Mouse (Mus musculus): ENCODE data around the gene Actrt3. TPM values are rescaled to one million over a fixed set of nuclear protein-coding genes. Genes with fewer than 3 reads are reported as not detected.
"Not testable (repeated sequence)": the region's sequence is repeated elsewhere in the genome, so short reads cannot be mapped to it uniquely, and the experiment has no call there.

The Actrt3 gene
- polyA plus RNA-seq, 1 experiment from 2014 or later = not detected

- Histone ChIP-seq H3K27me3 (replicated peaks; ENCODE audit: low read depth, poor library complexity, severe bottlenecking) (peaks cover 25% of the 10 kb centered on the region), H3K4me3 (peak within 1 kb of the TSS; percentile 89), H3K4me1 (peaks cover 18% of the 10 kb centered on the region), H3K27ac (replicated peaks) (peak within 1 kb of the TSS; percentile 95), H3K9me3 (no peaks in the 10 kb centered on the region), H3K36me3 (replicated peaks) (peaks cover 29% of the 10 kb centered on the region)
- WGBS = under 1% methylated on average over 40 of the region's 40 CpGs
- DNase-seq (ENCODE audit: low spot score) = peak; percentile 97
Observed at GRCm38 (mm10) chr3:30602065-30602739, 2.5 kb upstream of the Actrt3 start, which contains the start of gene Mynn. TSS of gene Mynn (plus strand) at chr3:30602065.

GRCm38 (mm10) chr3:30601610-30602064, 1.9 kb upstream of the Actrt3 start:
- WGBS = under 1% methylated on average over 13 of the region's 13 CpGs
- peak overlapping the region; percentile 89 for H3K4me3 ChIP-seq
- peaks cover 31% of the 10 kb centered on the region for H3K27me3 ChIP-seq (replicated peaks; ENCODE audit: low read depth, poor library complexity, severe bottlenecking)
- H3K27ac ChIP-seq (replicated peaks) = peak overlapping the region; percentile 95
- no peak for DNase-seq (ENCODE audit: low spot score)
- H3K9me3 ChIP-seq = no peaks in the 10 kb centered on the region
- peaks cover 18% of the 10 kb centered on the region for H3K4me1 ChIP-seq
- H3K36me3 ChIP-seq (replicated peaks) = peaks cover 26% of the 10 kb centered on the region

- peak; percentile 81 for DNase-seq (ENCODE audit: low spot score)
- WGBS = under 1% methylated on average over 17 of the region's 17 CpGs
- Histone ChIP-seq H3K27ac (replicated peaks) (no peak overlapping the region), H3K36me3 (replicated peaks) (peaks cover 21% of the 10 kb centered on the region), H3K4me1 (peaks cover 18% of the 10 kb centered on the region), H3K4me3 (peak overlapping the region; percentile 89), H3K9me3 (no peaks in the 10 kb centered on the region), H3K27me3 (replicated peaks; ENCODE audit: low read depth, poor library complexity, severe bottlenecking) (peaks cover 32% of the 10 kb centered on the region)
Observed at GRCm38 (mm10) chr3:30601175-30601574, 1.4 kb upstream of the Actrt3 start.

- peak overlapping the region; percentile 89 for H3K4me3 ChIP-seq
- H3K27me3 ChIP-seq (replicated peaks; ENCODE audit: low read depth, poor library complexity, severe bottlenecking) = peaks cover 32% of the 10 kb centered on the region
- H3K27ac ChIP-seq (replicated peaks) = peak overlapping the region; percentile 75
- DNase-seq (ENCODE audit: low spot score) = peak; percentile 61
- H3K36me3 ChIP-seq (replicated peaks) = peaks cover 16% of the 10 kb centered on the region
- under 1% methylated on average over 14 of the region's 14 CpGs for WGBS
- H3K9me3 ChIP-seq = no peaks in the 10 kb centered on the region
- peaks cover 22% of the 10 kb centered on the region for H3K4me1 ChIP-seq
Observed at GRCm38 (mm10) chr3:30600717-30601116, 978 bp upstream of the Actrt3 start.

GRCm38 (mm10) chr3:30597271-30597670, 2.5 kb downstream of the Actrt3 start:
- peaks cover 32% of the 10 kb centered on the region for H3K27me3 ChIP-seq (replicated peaks; ENCODE audit: low read depth, poor library complexity, severe bottlenecking)
- no peaks in the 10 kb centered on the region for H3K36me3 ChIP-seq (replicated peaks)
- no peaks in the 10 kb centered on the region for H3K9me3 ChIP-seq
- H3K4me1 ChIP-seq = peaks cover 21% of the 10 kb centered on the region
- H3K4me3 ChIP-seq = no peak overlapping the region
- no peak for DNase-seq (ENCODE audit: low spot score)
- no peak overlapping the region for H3K27ac ChIP-seq (replicated peaks)
- WGBS = 78% methylated on average over 7 of the region's 7 CpGs

GRCm38 (mm10) chr3:30595111-30595832, 4.5 kb downstream of the Actrt3 start:
- H3K27me3 ChIP-seq (replicated peaks; ENCODE audit: low read depth, poor library complexity, severe bottlenecking) = peaks cover 32% of the 10 kb centered on the region
- DNase-seq (ENCODE audit: low spot score) = peak; percentile 72
- under 1% methylated on average over 62 of the region's 62 CpGs for WGBS

GRCm38 (mm10) chr3:30593719-30594485, 5.8 kb downstream of the Actrt3 start:
- Histone ChIP-seq H3K9me3 (no peaks in the 10 kb centered on the region), H3K27me3 (replicated peaks; ENCODE audit: low read depth, poor library complexity, severe bottlenecking) (peaks cover 23% of the 10 kb centered on the region), H3K36me3 (replicated peaks) (no peaks in the 10 kb centered on the region), H3K4me3 (no peak overlapping the region), H3K4me1 (peaks cover 11% of the 10 kb centered on the region), H3K27ac (replicated peaks) (no peak overlapping the region)
- DNase-seq (ENCODE audit: low spot score) = peak; percentile 22
- 71% methylated on average over 4 of the region's 4 CpGs for WGBS

More at GRCm38 (mm10) chr3:30595111-30595832, 4.5 kb downstream of the Actrt3 start:
- H3K4me3 ChIP-seq = peak overlapping the region; percentile 85
- no peaks in the 10 kb centered on the region for H3K9me3 ChIP-seq
- H3K4me1 ChIP-seq = peaks cover 20% of the 10 kb centered on the region
- H3K36me3 ChIP-seq (replicated peaks) = no peaks in the 10 kb centered on the region
- peak overlapping the region; percentile 91 for H3K27ac ChIP-seq (replicated peaks)

GRCm38 (mm10) chr3:30592418-30592853, 7.3 kb downstream of the Actrt3 start:
- DNase-seq (ENCODE audit: low spot score) = peak; percentile 52
- H3K27ac ChIP-seq (replicated peaks) = no peak overlapping the region

GRCm38 (mm10) chr3:30588865-30589264, 10.9 kb downstream of the Actrt3 start:
- Histone ChIP-seq H3K9me3 (no peaks in the 10 kb centered on the region), H3K4me3 (no peak overlapping the region), H3K27me3 (replicated peaks; ENCODE audit: low read depth, poor library complexity, severe bottlenecking) (no peaks in the 10 kb centered on the region), H3K27ac (replicated peaks) (no peak overlapping the region), H3K36me3 (replicated peaks) (no peaks in the 10 kb centered on the region), H3K4me1 (peaks cover 4% of the 10 kb centered on the region)
- 87% methylated on average over 6 of the region's 6 CpGs for WGBS
- no peak for DNase-seq (ENCODE audit: low spot score)

More at GRCm38 (mm10) chr3:30592418-30592853, 7.3 kb downstream of the Actrt3 start:
- WGBS = 2% methylated on average over 2 of the region's 2 CpGs
- H3K9me3 ChIP-seq = no peaks in the 10 kb centered on the region
- H3K27me3 ChIP-seq (replicated peaks; ENCODE audit: low read depth, poor library complexity, severe bottlenecking) = peaks cover 9% of the 10 kb centered on the region; the same call in 1 of the 2 replicates
- H3K4me1 ChIP-seq = peaks cover 11% of the 10 kb centered on the region
- H3K4me3 ChIP-seq = no peak overlapping the region
- H3K36me3 ChIP-seq (replicated peaks) = no peaks in the 10 kb centered on the region

- H3K4me3 ChIP-seq = no peak overlapping the region
- 7% methylated on average over 2 of the region's 2 CpGs for WGBS
Observed at GRCm38 (mm10) chr3:30573549-30573948, 26.2 kb downstream of the Actrt3 start.

GRCm38 (mm10) chr3:30566333-30566732, 33.4 kb downstream of the Actrt3 start:
- H3K36me3 ChIP-seq (replicated peaks); H3K4me3 ChIP-seq; DNase-seq (ENCODE audit: low spot score); H3K27me3 ChIP-seq (replicated peaks; ENCODE audit: low read depth, poor library complexity, severe bottlenecking); H3K9me3 ChIP-seq; H3K27ac ChIP-seq (replicated peaks); H3K4me1 ChIP-seq: not testable (repeated sequence)
- 24% methylated on average over 1 of the region's 2 CpGs for WGBS

More at GRCm38 (mm10) chr3:30573549-30573948, 26.2 kb downstream of the Actrt3 start:
- Histone ChIP-seq H3K27ac (replicated peaks) (no peak overlapping the region), H3K9me3 (no peaks in the 10 kb centered on the region), H3K36me3 (replicated peaks) (no peaks in the 10 kb centered on the region), H3K4me1 (no peaks in the 10 kb centered on the region), H3K27me3 (replicated peaks; ENCODE audit: low read depth, poor library complexity, severe bottlenecking) (no peaks in the 10 kb centered on the region)
- DNase-seq (ENCODE audit: low spot score) = no peak

GRCm38 (mm10) chr3:30560677-30561314, 38.9 kb downstream of the Actrt3 start:
- no peak overlapping the region for H3K27ac ChIP-seq (replicated peaks)
- no peaks in the 10 kb centered on the region for H3K9me3 ChIP-seq
- WGBS = 60% methylated on average over 6 of the region's 6 CpGs
- H3K36me3 ChIP-seq (replicated peaks) = no peaks in the 10 kb centered on the region
- no peak for DNase-seq (ENCODE audit: low spot score)
- H3K27me3 ChIP-seq (replicated peaks; ENCODE audit: low read depth, poor library complexity, severe bottlenecking) = no peaks in the 10 kb centered on the region
- peaks cover 6% of the 10 kb centered on the region; the same call in 1 of the 2 replicates for H3K4me1 ChIP-seq
- no peak overlapping the region for H3K4me3 ChIP-seq

All from embryonic facial prominence, embryonic 10.5 days (tissue).